Mouse (Mus musculus) cerebellum, postnatal 36 days (tissue): ENCODE measurements around the gene Rnf8.

Experiments used
- DNase-seq, 2 experiments: peaks; one replicate each; pipeline ENCODE4 v3.0.0; 2021 to 2022; ENCODE audit warnings: mixed read lengths in 2 of 2

Gene Rnf8

DNA sequence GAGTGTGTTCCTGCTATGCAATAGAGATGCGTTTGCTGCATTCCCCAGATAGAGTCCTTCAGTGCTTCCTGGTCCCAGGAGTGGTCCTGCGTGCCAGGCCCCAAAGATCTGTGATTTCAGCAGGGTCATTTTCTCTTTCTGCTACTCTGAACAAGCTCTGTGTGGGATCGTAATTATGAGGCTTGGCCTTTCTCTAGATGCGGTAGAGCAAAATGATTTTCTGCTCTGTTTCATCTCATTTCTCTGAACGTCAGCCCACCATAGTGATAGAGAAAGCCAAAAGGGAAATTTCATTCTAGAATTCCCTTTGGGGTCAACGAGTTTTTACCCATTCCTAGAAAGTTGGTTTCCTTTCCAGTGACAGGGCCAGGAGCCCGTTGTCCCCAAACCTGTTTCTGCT lies 67.7 kb downstream of the Rnf8 start:
- no peak for DNase-seq

DNA sequence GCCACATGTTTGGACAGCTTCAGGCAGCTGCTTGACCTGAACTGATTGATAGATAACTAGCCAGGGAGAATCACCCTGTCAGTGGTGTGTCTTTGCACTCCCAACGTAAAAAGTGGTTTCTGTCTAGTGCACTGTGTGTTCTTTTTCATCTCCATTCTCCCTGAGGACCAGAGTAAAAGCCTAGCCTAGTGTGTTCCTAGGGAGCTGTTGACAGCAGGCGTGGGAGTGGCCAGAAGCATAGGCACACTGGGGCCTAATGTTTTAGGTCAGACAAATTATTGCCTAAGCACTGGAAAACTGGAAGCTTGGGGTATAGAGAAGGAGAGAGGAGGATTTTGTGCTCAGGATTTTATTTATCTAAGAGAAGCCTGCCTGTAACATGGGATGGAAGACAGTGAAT lies 68.5 kb downstream of the Rnf8 start:
- no peak for DNase-seq

DNA sequence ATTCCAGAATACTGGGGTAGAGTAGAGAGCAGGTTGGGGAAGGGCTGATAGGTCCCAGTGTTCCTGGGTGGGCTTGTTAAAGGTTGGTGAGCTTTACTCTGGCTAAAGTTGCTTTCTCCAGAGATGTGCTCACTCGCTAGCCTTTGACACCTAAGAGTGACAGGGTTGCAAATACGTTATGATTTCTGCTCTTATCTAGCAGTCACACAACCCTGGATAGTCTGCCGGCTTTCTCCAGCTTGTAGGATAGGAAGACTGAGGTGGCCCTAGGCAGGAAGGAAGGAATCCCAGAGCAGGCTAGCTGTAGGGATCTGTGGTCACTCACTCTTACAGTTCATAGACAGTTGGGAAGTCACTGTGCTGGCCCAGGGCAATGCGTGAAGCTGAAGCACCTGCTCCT lies 69.7 kb downstream of the Rnf8 start:
- DNase-seq = no peak

DNA sequence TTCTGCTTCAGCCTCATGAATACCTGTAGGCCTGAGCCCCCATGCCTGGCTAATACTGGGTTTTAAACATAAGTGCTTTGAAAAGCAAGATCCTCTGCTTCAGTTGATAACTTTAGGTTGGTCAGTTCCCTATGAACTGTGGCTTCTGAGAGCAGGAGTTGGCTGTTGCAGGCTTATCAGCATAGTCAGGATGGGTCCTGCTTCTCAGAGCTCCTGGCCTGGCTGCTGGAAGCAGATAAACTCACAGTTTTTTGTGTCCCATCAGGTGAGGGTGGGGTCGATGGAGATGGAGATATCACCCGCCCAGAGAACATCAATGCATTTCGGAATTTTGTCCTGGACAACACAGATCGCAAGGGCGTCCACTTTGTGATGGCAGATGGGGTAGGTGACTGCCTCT lies 72.2 kb downstream of the Rnf8 start:
- no peak for DNase-seq

DNA sequence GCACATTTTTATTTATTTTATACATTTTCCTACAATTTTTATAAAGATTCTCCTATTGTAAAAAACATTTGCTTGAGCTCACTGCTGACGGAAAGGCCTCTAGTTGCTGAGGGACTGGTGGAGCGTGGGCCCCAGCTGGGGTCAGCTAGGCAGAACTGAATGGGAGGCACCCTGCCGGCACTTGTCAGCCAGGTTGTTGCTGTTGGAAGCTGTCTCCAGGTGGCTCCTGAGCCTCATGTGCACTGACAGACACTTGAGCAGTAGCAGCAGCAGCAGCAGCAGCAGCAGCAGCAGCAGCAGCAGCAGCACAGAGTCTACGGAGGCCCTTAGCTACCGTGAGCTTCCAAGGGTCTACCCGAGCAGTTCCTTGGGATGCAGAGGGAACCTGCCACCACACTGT lies 72.8 kb downstream of the Rnf8 start:
- DNase-seq = no peak

DNA sequence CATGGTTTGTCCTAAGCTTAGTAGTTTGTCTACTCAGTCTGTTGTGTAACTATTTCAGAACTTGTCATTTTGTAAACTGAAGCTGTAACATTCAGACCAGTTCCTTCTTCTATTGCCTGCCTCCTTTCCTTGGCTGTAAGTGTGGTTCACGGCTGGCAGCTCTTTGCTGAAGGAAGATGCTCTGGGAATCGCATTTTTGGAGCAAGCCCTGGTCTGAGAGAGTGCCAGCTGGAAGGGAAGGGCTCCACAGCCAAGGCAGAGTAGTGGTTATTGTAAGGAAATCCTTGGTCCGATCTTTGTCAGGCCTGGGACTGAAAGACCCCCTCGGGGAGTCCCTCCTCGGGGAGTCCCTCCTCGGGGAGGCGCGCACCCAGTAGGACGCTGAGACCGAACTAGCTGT lies 74.0 kb downstream of the Rnf8 start:
- peak; percentile 72 to 77 for DNase-seq

DNA sequence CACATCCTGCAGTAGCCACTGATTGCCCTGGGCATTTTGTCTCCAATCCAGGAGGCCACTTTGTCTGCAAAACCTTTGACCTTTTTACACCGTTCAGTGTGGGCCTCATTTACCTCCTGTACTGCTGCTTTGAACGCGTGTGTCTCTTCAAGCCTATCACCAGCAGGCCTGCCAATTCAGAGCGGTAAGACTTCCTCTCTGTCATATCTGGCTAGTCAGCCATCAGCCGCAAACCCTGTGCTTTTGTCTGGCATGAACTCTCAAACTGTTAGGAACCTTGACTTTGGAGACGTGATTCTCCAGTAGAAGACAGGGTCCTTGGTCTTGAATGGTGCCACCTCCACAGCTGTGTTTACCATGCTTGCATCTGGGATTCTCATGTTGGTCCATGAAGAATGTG lies 75.7 kb downstream of the Rnf8 start:
- DNase-seq = no peak

DNA sequence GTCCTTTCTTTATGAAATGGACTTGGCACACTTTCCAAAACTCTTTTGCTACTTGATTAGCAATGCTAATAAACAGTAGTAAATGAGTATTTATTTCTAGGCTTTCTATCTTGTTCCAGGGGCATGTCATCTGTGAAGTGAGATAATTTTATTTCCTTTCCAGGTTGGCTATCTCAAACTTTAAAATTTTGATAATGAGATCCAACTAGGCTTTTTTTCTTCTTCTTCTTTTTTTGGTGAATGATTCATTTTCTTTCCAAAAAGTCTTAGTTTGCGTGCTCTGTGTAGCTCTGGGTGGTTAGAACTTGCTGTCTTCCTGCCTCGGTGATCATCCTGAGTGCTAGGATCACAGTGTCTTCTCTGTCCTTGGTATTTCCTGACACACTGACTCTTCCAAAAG lies 78.2 kb downstream of the Rnf8 start:
- DNase-seq = no peak

DNA sequence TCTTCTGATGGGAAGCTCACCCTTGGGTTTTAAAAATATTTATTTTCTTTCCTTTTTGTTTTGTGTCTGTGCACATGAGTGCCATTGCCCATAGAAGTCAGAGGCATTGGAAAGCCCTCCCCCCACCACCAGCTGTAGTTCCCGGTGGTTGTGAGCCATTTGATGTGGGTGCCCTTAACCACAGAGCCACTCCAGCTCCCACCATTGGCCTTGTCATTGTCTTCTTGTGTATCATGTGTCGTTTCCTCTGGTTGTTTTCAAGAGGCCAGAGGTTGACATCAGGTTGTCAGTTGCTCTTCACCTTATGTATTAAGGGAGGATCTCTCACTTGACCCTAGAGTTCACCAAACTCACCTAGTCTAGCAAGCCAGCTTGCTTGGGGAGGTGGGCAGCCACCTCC lies 79.0 kb downstream of the Rnf8 start:
- no peak for DNase-seq

DNA sequence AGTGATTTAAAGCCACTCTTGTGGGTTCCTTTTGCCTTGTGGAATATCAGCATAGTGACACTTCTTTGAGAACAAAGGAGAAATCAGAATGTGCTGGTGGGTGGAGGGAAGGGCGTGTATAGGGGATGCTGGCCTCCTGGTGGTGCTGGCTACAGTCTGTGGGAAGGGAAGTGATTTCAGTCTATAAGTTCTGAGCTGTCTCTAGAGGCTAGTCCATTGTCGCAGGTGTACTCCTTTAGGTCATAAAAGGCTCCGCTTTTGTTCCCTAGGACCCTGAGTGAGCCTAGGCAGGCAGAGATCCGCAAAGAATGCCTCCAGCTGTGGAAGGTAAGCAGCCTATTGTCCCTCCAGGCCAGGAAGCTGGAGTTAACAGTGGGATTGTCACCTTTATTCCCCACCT lies 79.9 kb downstream of the Rnf8 start:
- no peak for DNase-seq
